Mouse (Mus musculus) stomach, embryonic 14.5 days (tissue): ENCODE results near the gene Brs3. TPM values are rescaled to one million over a fixed set of nuclear protein-coding genes. Genes with fewer than 3 reads are reported as not detected.

Experiments
- ATAC-seq: fragments of 200-750 bp; cut with Nextera tagmentation; 2 replicates; pipeline ENCODE4 v1.8.0; 2017; ENCODE audit warnings: low read depth, moderate TSS enrichment; ENCODE audit not compliant: insufficient number of reproducible peaks, insufficient read depth, low FRiP score
- H3K27ac ChIP-seq: fragments of 300-500 bp; sonication (generic); 2 replicates; pipeline ENCODE4 v1.5.1; 2014; ENCODE audit warnings: mild to moderate bottlenecking, low read length, moderate library complexity, mixed read lengths
- H3K27me3 ChIP-seq: fragments of 300-500 bp; sonication (generic); 2 replicates; pipeline ENCODE4 v1.6.1; 2014; ENCODE audit warnings: low read length, control low read depth, mixed read lengths; ENCODE audit not compliant: control insufficient read depth, insufficient read depth
- H3K36me3 ChIP-seq: fragments of 300-500 bp; sonication (generic); 2 replicates; pipeline ENCODE4 v1.6.1; 2014; ENCODE audit warnings: mild to moderate bottlenecking, control low read depth, low read length, moderate library complexity, mixed read lengths; ENCODE audit not compliant: control insufficient read depth, insufficient read depth
- H3K4me1 ChIP-seq: fragments of 300-500 bp; sonication (generic); 2 replicates; pipeline ENCODE4 v1.6.1; 2014; ENCODE audit warnings: low read length, control low read depth, mixed read lengths; ENCODE audit not compliant: control insufficient read depth, insufficient read depth
- H3K4me2 ChIP-seq: fragments of 300-500 bp; sonication (generic); replicated peaks from 2 replicates; pipeline ENCODE4 v1.6.1; 2014; ENCODE audit warnings: low read depth, low read length, control low read depth
- H3K4me3 ChIP-seq: fragments of 300-500 bp; sonication (generic); 2 replicates; pipeline ENCODE4 v1.5.1; 2014; ENCODE audit warnings: low read depth, low read length, control low read depth
- H3K9ac ChIP-seq: fragments of 300-500 bp; sonication (generic); replicated peaks from 2 replicates; pipeline ENCODE4 v1.6.1; 2014; ENCODE audit warnings: low read depth, mild to moderate bottlenecking, control low read depth, low read length, moderate library complexity, mixed read lengths
- H3K9me3 ChIP-seq: fragments of 300-500 bp; sonication (generic); 2 replicates; pipeline ENCODE4 v1.6.1; 2016; ENCODE audit warnings: low read depth, low read length, control low read depth; ENCODE audit not compliant: control insufficient read depth
- WGBS: fragments of 180-500 bp; shearing (Covaris S2); extraction: QIAGEN DNeasy Blood & Tissue Kit; methylation state at CpG from one replicate; pipeline ENCODE4 v1.1.7; 2014; 5-methylcytosine and 5-hydroxymethylcytosine counted together
- polyA plus RNA-seq: library from polyadenylated mRNA; unstranded; fragments of >200 nt; fragmentation: Nextera tagmentation; extraction: Ambion mirVana; gene quantifications from 2 replicates; pipeline ENCODE4 v1.2.1, GENCODE M21; 2014

Brs3 gene
- polyA plus RNA-seq, result not detected in 2 replicates

- Histone ChIP-seq H3K4me3 (no peak within 1 kb of the TSS), H3K27ac (no peak within 1 kb of the TSS), H3K36me3 (no peaks in the 10 kb centered on the region), H3K9ac (no peak within 1 kb of the TSS), H3K9me3 (no peaks in the 10 kb centered on the region), H3K27me3 (no peaks in the 10 kb centered on the region), H3K4me2 (no peak within 1 kb of the TSS), H3K4me1 (no peaks in the 10 kb centered on the region)
- ATAC-seq, result no peak
- 84% methylated on average over 5 of the region's 5 CpGs for WGBS
Measured at GRCm38 (mm10) chrX:57042774-57043173, at the start of gene Brs3. Gene Brs3, plus strand, starts transcription at chrX:57043074.

- H3K9ac ChIP-seq, result no peak overlapping the region
- 64% methylated on average over 2 of the region's 2 CpGs for WGBS
- no peaks in the 10 kb centered on the region for H3K36me3 ChIP-seq
- no peaks in the 10 kb centered on the region for H3K9me3 ChIP-seq
- no peak for ATAC-seq
- no peak overlapping the region for H3K4me2 ChIP-seq
- H3K4me1 ChIP-seq, result no peaks in the 10 kb centered on the region
- no peaks in the 10 kb centered on the region for H3K27me3 ChIP-seq
- H3K4me3 ChIP-seq, result no peak overlapping the region
- H3K27ac ChIP-seq, result no peak overlapping the region
Measured at GRCm38 (mm10) chrX:57012891-57013290, 30.0 kb upstream of the Brs3 start.

GRCm38 (mm10) chrX:57043869-57044268 is 995 bp downstream of the Brs3 start:
- H3K4me1 ChIP-seq, result no peaks in the 10 kb centered on the region
- no peaks in the 10 kb centered on the region for H3K9me3 ChIP-seq
- WGBS, result 75% methylated on average over 6 of the region's 6 CpGs

GRCm38 (mm10) chrX:57052848-57053173 is 9.9 kb downstream of the Brs3 start:
- Histone ChIP-seq H3K36me3 (0 out of 2 replicates have a peak, but pooled peaks cover 1% of the 10 kb centered on the region), H3K4me1 (no peaks in the 10 kb centered on the region), H3K27ac (peak overlapping the region; percentile 93), H3K9me3 (no peaks in the 10 kb centered on the region), H3K4me2 (peak overlapping the region; percentile 34), H3K4me3 (peak overlapping the region; percentile 45), H3K9ac (0 out of 2 replicates have a peak overlapping the region, but pooled peaks have one; percentile 22), H3K27me3 (no peaks in the 10 kb centered on the region)
- ATAC-seq, result peak; percentile 72
- 19% methylated on average over 4 of the region's 4 CpGs for WGBS

More at GRCm38 (mm10) chrX:57043869-57044268, 995 bp downstream of the Brs3 start:
- Histone ChIP-seq H3K4me3 (no peak overlapping the region), H3K27ac (no peak overlapping the region), H3K27me3 (no peaks in the 10 kb centered on the region), H3K36me3 (no peaks in the 10 kb centered on the region), H3K9ac (no peak overlapping the region), H3K4me2 (no peak overlapping the region)
- no peak for ATAC-seq

GRCm38 (mm10) chrX:57053174-57053992 is 10.5 kb downstream of the Brs3 start, which contains the start of gene Htatsf1:
Gene Htatsf1, plus strand, starts transcription at chrX:57053583.
- Histone ChIP-seq H3K4me3 (peak within 1 kb of the TSS; percentile 45), H3K27me3 (no peaks in the 10 kb centered on the region), H3K4me2 (peak within 1 kb of the TSS; percentile 53), H3K9ac (peak within 1 kb of the TSS; percentile 63), H3K9me3 (no peaks in the 10 kb centered on the region), H3K36me3 (0 out of 2 replicates have a peak, but pooled peaks cover 2% of the 10 kb centered on the region), H3K4me1 (no peaks in the 10 kb centered on the region), H3K27ac (peak within 1 kb of the TSS; percentile 93)
- 25% methylated on average over 54 of the region's 85 CpGs for WGBS
- peak; percentile 95 for ATAC-seq

GRCm38 (mm10) chrX:57053993-57054385 is 11.1 kb downstream of the Brs3 start:
- H3K4me1 ChIP-seq, result no peaks in the 10 kb centered on the region
- 24% methylated on average over 11 of the region's 11 CpGs for WGBS
- no peaks in the 10 kb centered on the region for H3K9me3 ChIP-seq
- ATAC-seq, result no peak
- H3K36me3 ChIP-seq, result 0 out of 2 replicates have a peak, but pooled peaks cover 2% of the 10 kb centered on the region
- H3K4me2 ChIP-seq, result peak overlapping the region; percentile 53
- no peaks in the 10 kb centered on the region for H3K27me3 ChIP-seq
- peak overlapping the region; percentile 63; the same call in 1 of the 2 replicates for H3K9ac ChIP-seq
- no peak overlapping the region for H3K27ac ChIP-seq
- peak overlapping the region; percentile 45 for H3K4me3 ChIP-seq

- no peak overlapping the region for H3K4me2 ChIP-seq
- H3K27ac ChIP-seq, result no peak overlapping the region
- H3K27me3 ChIP-seq, result no peaks in the 10 kb centered on the region
- WGBS, result 66% methylated on average over 5 of the region's 5 CpGs
- no peak overlapping the region for H3K9ac ChIP-seq
- H3K4me3 ChIP-seq, result no peak overlapping the region
- H3K9me3 ChIP-seq, result no peaks in the 10 kb centered on the region
- no peaks in the 10 kb centered on the region for H3K36me3 ChIP-seq
- H3K4me1 ChIP-seq, result no peaks in the 10 kb centered on the region
- ATAC-seq, result no peak
Measured at GRCm38 (mm10) chrX:57081496-57081895, 38.6 kb downstream of the Brs3 start.

GRCm38 (mm10) chrX:57087806-57088205 is 44.9 kb downstream of the Brs3 start, which contains the start of gene Vgll1:
Gene Vgll1, plus strand, starts transcription at chrX:57088106.
- Histone ChIP-seq H3K36me3 (no peaks in the 10 kb centered on the region), H3K9me3 (no peaks in the 10 kb centered on the region), H3K27ac (no peak within 1 kb of the TSS), H3K27me3 (no peaks in the 10 kb centered on the region), H3K4me1 (no peaks in the 10 kb centered on the region), H3K4me3 (no peak within 1 kb of the TSS), H3K4me2 (no peak within 1 kb of the TSS), H3K9ac (no peak within 1 kb of the TSS)
- WGBS, result 80% methylated on average over 4 of the region's 4 CpGs
- ATAC-seq, result no peak
